Mouse (Mus musculus) layer of hippocampus, adult 11-12 months (tissue): ENCODE measurements around the gene Gpat2.

Source experiments
- DNase-seq: peaks from one replicate; pipeline ENCODE4 v3.0.0; 2022; ENCODE audit warnings: low spot score

Gene Gpat2

GRCm38 (mm10) chr2:127444055-127444789 is 19.2 kb downstream of the Gpat2 start, which contains the start of gene Fahd2a:
Gene Fahd2a, minus strand, starts transcription at chr2:127444565.
- DNase-seq = peak; percentile 89

GRCm38 (mm10) chr2:127446847-127447246 is 21.8 kb downstream of the Gpat2 start:
- no peak for DNase-seq

GRCm38 (mm10) chr2:127449691-127450090 is 24.7 kb downstream of the Gpat2 start:
- no peak for DNase-seq

- no peak for DNase-seq
Measured at GRCm38 (mm10) chr2:127451748-127452147, 26.7 kb downstream of the Gpat2 start.

GRCm38 (mm10) chr2:127453141-127453540 is 28.1 kb downstream of the Gpat2 start:
- no peak for DNase-seq

GRCm38 (mm10) chr2:127453764-127454163 is 28.8 kb downstream of the Gpat2 start:
- peak; percentile 83 for DNase-seq

GRCm38 (mm10) chr2:127459341-127459740 is 34.3 kb downstream of the Gpat2 start:
- no peak for DNase-seq

- DNase-seq = no peak
Measured at GRCm38 (mm10) chr2:127461351-127461750, 36.4 kb downstream of the Gpat2 start.

- DNase-seq = peak; percentile 66
Measured at GRCm38 (mm10) chr2:127462314-127462713, 37.3 kb downstream of the Gpat2 start.

GRCm38 (mm10) chr2:127470183-127470582 is 45.2 kb downstream of the Gpat2 start:
- DNase-seq = no peak

GRCm38 (mm10) chr2:127470661-127471060 is 45.7 kb downstream of the Gpat2 start:
- DNase-seq = no peak

- DNase-seq = no peak
Measured at GRCm38 (mm10) chr2:127471281-127471680, 46.3 kb downstream of the Gpat2 start.

- DNase-seq = no peak
Measured at GRCm38 (mm10) chr2:127472279-127472678, 47.3 kb downstream of the Gpat2 start.

GRCm38 (mm10) chr2:127479210-127479609 is 54.2 kb downstream of the Gpat2 start:
- DNase-seq = peak; percentile 29

- no peak for DNase-seq
Measured at GRCm38 (mm10) chr2:127479763-127480162, 54.8 kb downstream of the Gpat2 start.

GRCm38 (mm10) chr2:127481841-127482532 is 57.0 kb downstream of the Gpat2 start:
- DNase-seq = no peak

- no peak for DNase-seq
Measured at GRCm38 (mm10) chr2:127482533-127482911, 57.5 kb downstream of the Gpat2 start.

GRCm38 (mm10) chr2:127483001-127483400 is 58.0 kb downstream of the Gpat2 start:
- DNase-seq = no peak

- no peak for DNase-seq
Measured at GRCm38 (mm10) chr2:127484476-127485170, 59.6 kb downstream of the Gpat2 start.
